Mouse (Mus musculus) C2C12 (cell line): Measurements from ENCODE around the gene Dlgap1. TPM values are rescaled to one million over a fixed set of nuclear protein-coding genes. Genes with fewer than 3 reads are reported as not detected.

ENCODE experiments used
- H3K27me3 ChIP-seq: one replicate; pipeline ENCODE4 v1.6.1; 2011; ENCODE audit not compliant: control insufficient read depth, insufficient read depth, insufficient read length
- H3K36me3 ChIP-seq: one replicate; pipeline ENCODE4 v1.6.1; 2011; ENCODE audit not compliant: control insufficient read depth, insufficient read depth
- H3K4me3 ChIP-seq: one replicate; pipeline ENCODE4 v1.5.1; 2011; ENCODE audit warnings: mild to moderate bottlenecking, control low read depth; ENCODE audit not compliant: poor library complexity, insufficient read depth, severe bottlenecking
- H3K79me2 ChIP-seq: one replicate; pipeline ENCODE4 v1.6.1; 2011; ENCODE audit not compliant: control insufficient read depth, insufficient read depth
- H3K79me3 ChIP-seq: one replicate; pipeline ENCODE4 v1.6.1; 2011; ENCODE audit warnings: low read depth, control low read depth
- H3ac ChIP-seq: one replicate; pipeline ENCODE3; 2011; ENCODE audit warnings: low read depth; ENCODE audit not compliant: control insufficient read depth, insufficient read length
- CEBPB ChIP-seq: IDR thresholded peaks from one replicate; pipeline ENCODE4 v1.6.1; 2011; ENCODE audit warnings: low read depth, mild to moderate bottlenecking, control low read depth, moderate library complexity
- CTCF ChIP-seq: IDR thresholded peaks from one replicate; pipeline ENCODE4 v1.5.1; 2011; ENCODE audit not compliant: control insufficient read depth, insufficient read depth, insufficient read length
- FOSL1 ChIP-seq: IDR thresholded peaks from one replicate; pipeline ENCODE4 v1.8.0; 2011; ENCODE audit warnings: mild to moderate bottlenecking, low read length; ENCODE audit not compliant: poor library complexity, insufficient read depth, severe bottlenecking
- MAX ChIP-seq: IDR thresholded peaks from one replicate; pipeline ENCODE4 v1.6.1; 2011; ENCODE audit warnings: mild to moderate bottlenecking, control low read depth
- MYOD1 ChIP-seq: IDR thresholded peaks from one replicate; pipeline ENCODE4 v1.6.1; 2011; ENCODE audit warnings: low read depth; ENCODE audit not compliant: control insufficient read depth, insufficient read length
- MYOG ChIP-seq: IDR thresholded peaks from one replicate; pipeline ENCODE4 v1.6.1; 2011; ENCODE audit not compliant: control insufficient read depth, insufficient read length; ENCODE audit errors: extremely low read depth
- USF1 ChIP-seq: IDR thresholded peaks from one replicate; pipeline ENCODE4 v1.6.1; 2011; ENCODE audit warnings: low read depth, mild to moderate bottlenecking, control low read depth, moderate library complexity
- polyA plus RNA-seq: library from polyadenylated mRNA; unstranded; fragments of >200 nt; fragmentation: generic; extraction: Trizol; gene quantifications from one replicate; pipeline ENCODE4 v1.2.1, GENCODE M21; 2012; ENCODE audit warnings: missing spikeins

Dlgap1 gene
- polyA plus RNA-seq, 1 experiment: 0.22 TPM

GRCm38 (mm10) chr17:70646641-70647040 is 677.8 kb downstream of the Dlgap1 start:
- no peak overlapping the region for H3K4me3 ChIP-seq
- TF ChIP-seq MYOG (no peak), FOSL1 (no peak), MYOD1 (no peak), MAX (no peak)
- H3ac ChIP-seq: no peak overlapping the region
- no peaks in the 10 kb centered on the region for H3K36me3 ChIP-seq
- H3K27me3 ChIP-seq: no peaks in the 10 kb centered on the region
- H3K79me2 ChIP-seq: no peaks in the 10 kb centered on the region
- no peaks in the 10 kb centered on the region for H3K79me3 ChIP-seq

- H3ac ChIP-seq: no peak overlapping the region
- no peak for TF ChIP-seq USF1
- no peak for TF ChIP-seq MAX
- TF ChIP-seq CTCF: no peak
- no peak for TF ChIP-seq MYOG
- no peaks in the 10 kb centered on the region for H3K79me2 ChIP-seq
- no peaks in the 10 kb centered on the region for H3K79me3 ChIP-seq
- no peak overlapping the region for H3K4me3 ChIP-seq
- peaks cover 3% of the 10 kb centered on the region for H3K27me3 ChIP-seq
- no peaks in the 10 kb centered on the region for H3K36me3 ChIP-seq
Observed at GRCm38 (mm10) chr17:70661382-70661781, 692.5 kb downstream of the Dlgap1 start.

GRCm38 (mm10) chr17:70663992-70664391 is 695.1 kb downstream of the Dlgap1 start:
- H3K36me3 ChIP-seq: no peaks in the 10 kb centered on the region
- no peak overlapping the region for H3K4me3 ChIP-seq
- TF ChIP-seq CTCF (no peak), MYOG (no peak), MAX (no peak), MYOD1 (no peak), USF1 (no peak), FOSL1 (no peak), CEBPB (no peak)
- H3ac ChIP-seq: no peak overlapping the region
- H3K27me3 ChIP-seq: peaks cover 3% of the 10 kb centered on the region
- H3K79me2 ChIP-seq: no peaks in the 10 kb centered on the region
- no peaks in the 10 kb centered on the region for H3K79me3 ChIP-seq

- Histone ChIP-seq H3ac (no peak overlapping the region), H3K4me3 (no peak overlapping the region), H3K27me3 (peaks cover 3% of the 10 kb centered on the region), H3K36me3 (no peaks in the 10 kb centered on the region), H3K79me3 (no peaks in the 10 kb centered on the region), H3K79me2 (no peaks in the 10 kb centered on the region)
- TF ChIP-seq MYOG (no peak), USF1 (no peak), MAX (no peak), CEBPB (no peak), CTCF (no peak), FOSL1 (no peak), MYOD1 (no peak)
Observed at GRCm38 (mm10) chr17:70664484-70665040, 695.7 kb downstream of the Dlgap1 start.

- TF ChIP-seq MYOG (no peak), MAX (no peak), CTCF (no peak), USF1 (no peak), CEBPB (no peak), FOSL1 (no peak), MYOD1 (no peak)
- no peaks in the 10 kb centered on the region for H3K79me3 ChIP-seq
- no peak overlapping the region for H3K4me3 ChIP-seq
- no peak overlapping the region for H3ac ChIP-seq
- no peaks in the 10 kb centered on the region for H3K36me3 ChIP-seq
- peaks cover 20% of the 10 kb centered on the region for H3K27me3 ChIP-seq
- H3K79me2 ChIP-seq: no peaks in the 10 kb centered on the region
Observed at GRCm38 (mm10) chr17:70673985-70674384, 705.1 kb downstream of the Dlgap1 start.

- no peaks in the 10 kb centered on the region for H3K79me3 ChIP-seq
- H3K4me3 ChIP-seq: no peak overlapping the region
- H3K27me3 ChIP-seq: peaks cover 20% of the 10 kb centered on the region
- no peaks in the 10 kb centered on the region for H3K36me3 ChIP-seq
- TF ChIP-seq USF1 (no peak), CTCF (no peak), CEBPB (no peak), MYOD1 (no peak), FOSL1 (no peak), MAX (no peak), MYOG (no peak)
- no peaks in the 10 kb centered on the region for H3K79me2 ChIP-seq
- no peak overlapping the region for H3ac ChIP-seq
Observed at GRCm38 (mm10) chr17:70676522-70676921, 707.6 kb downstream of the Dlgap1 start.
